Mouse (Mus musculus) liver, postnatal 0 days (tissue): Measurements from ENCODE around the gene Ttc33.

Experiments
- CTCF ChIP-seq: sonication (generic); IDR thresholded peaks from 2 replicates; pipeline ENCODE4 v1.5.1; 2016; ENCODE audit warnings: antibody characterized with exemption, low read depth
- EP300 ChIP-seq: IDR thresholded peaks from 2 replicates; pipeline ENCODE4 v1.6.1; 2016; ENCODE audit warnings: antibody characterized with exemption, low read depth, mild to moderate bottlenecking

GRCm38 (mm10) chr15:5238553-5238952, 53.2 kb downstream of the Ttc33 start:
- no peak for TF ChIP-seq CTCF
- no peak for TF ChIP-seq EP300
